Mouse (Mus musculus) hindbrain, embryonic 11.5 days (tissue): Measurements from ENCODE around the gene Atp6v0a1. TPM values are rescaled to one million over a fixed set of nuclear protein-coding genes. Genes with fewer than 3 reads are reported as not detected.

Experiments
- ATAC-seq: fragments of 200-750 bp; cut with Nextera tagmentation; 2 replicates; pipeline ENCODE4 v1.8.0; 2017; ENCODE audit warnings: mild to moderate bottlenecking, moderate TSS enrichment, moderate library complexity; ENCODE audit not compliant: low FRiP score
- DNase-seq: peaks from one replicate; pipeline ENCODE4 v3.0.0-alpha.2; 2015; ENCODE audit warnings: low spot score
- H3K27ac ChIP-seq: fragments of 300-500 bp; sonication (generic); 2 replicates; pipeline ENCODE4 v1.5.1; 2014; ENCODE audit warnings: mild to moderate bottlenecking, low read depth, low read length
- H3K27me3 ChIP-seq: fragments of 300-500 bp; sonication (generic); 2 replicates; pipeline ENCODE4 v1.6.1; 2014; ENCODE audit warnings: mild to moderate bottlenecking, low read length, moderate library complexity, mixed read lengths; ENCODE audit not compliant: control insufficient read depth, insufficient read depth
- H3K36me3 ChIP-seq: fragments of 300-500 bp; sonication (generic); 2 replicates; pipeline ENCODE4 v1.6.1; 2014; ENCODE audit warnings: mild to moderate bottlenecking, low read length, moderate library complexity, mixed read lengths; ENCODE audit not compliant: control insufficient read depth, insufficient read depth
- H3K4me1 ChIP-seq: fragments of 300-500 bp; sonication (generic); replicated peaks from 2 replicates; pipeline ENCODE4 v1.6.1; 2014; ENCODE audit warnings: low read length, mixed read lengths; ENCODE audit not compliant: control insufficient read depth, insufficient read depth
- H3K4me2 ChIP-seq: fragments of 300-500 bp; sonication (generic); replicated peaks from 2 replicates; pipeline ENCODE4 v1.6.1; 2014; ENCODE audit warnings: mild to moderate bottlenecking, low read depth, low read length
- H3K4me3 ChIP-seq: fragments of 300-500 bp; sonication (generic); 2 replicates; pipeline ENCODE4 v1.5.1; 2014; ENCODE audit warnings: low read depth, low read length
- H3K9ac ChIP-seq: fragments of 300-500 bp; sonication (generic); 2 replicates; pipeline ENCODE4 v1.6.1; 2014; ENCODE audit warnings: low read depth, low read length
- H3K9me3 ChIP-seq: fragments of 300-500 bp; sonication (generic); 2 replicates; pipeline ENCODE4 v1.6.1; 2016; ENCODE audit warnings: low read length; ENCODE audit not compliant: control insufficient read depth
- WGBS: fragments of 180-500 bp; shearing (Covaris S2); extraction: QIAGEN DNeasy Blood & Tissue Kit; methylation state at CpG from one replicate; pipeline ENCODE4 v1.1.7; 2014; 5-methylcytosine and 5-hydroxymethylcytosine counted together
- polyA plus RNA-seq: library from polyadenylated mRNA; unstranded; fragments of >200 nt; fragmentation: Nextera tagmentation; extraction: Ambion mirVana; gene quantifications from 2 replicates; pipeline ENCODE4 v1.2.1, GENCODE M21; 2014

Atp6v0a1 gene
- polyA plus RNA-seq, 1 experiment from 2014 or later, result 48.5 TPM

DNA sequence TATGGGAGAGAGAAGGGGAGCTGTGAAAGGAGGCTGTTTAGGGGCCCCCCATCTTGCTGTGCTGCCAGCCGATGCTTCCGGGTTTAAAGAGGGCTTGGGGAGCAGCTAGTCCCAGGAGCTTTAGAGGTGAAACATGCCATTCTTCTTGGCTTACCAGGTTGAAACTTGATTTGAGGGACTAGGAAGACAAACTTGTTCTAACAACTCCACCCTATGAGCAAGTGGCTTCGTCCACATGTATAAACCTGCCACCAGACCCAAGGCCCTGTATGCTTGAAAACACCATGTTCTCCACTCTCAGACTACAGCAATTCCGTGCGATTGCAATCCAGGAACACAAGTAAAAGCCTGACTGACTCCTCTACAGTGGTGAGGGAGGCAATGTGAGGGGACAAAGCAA is 93.8 kb downstream of the Atp6v0a1 start:
- Histone ChIP-seq H3K4me1 (no peaks in the 10 kb centered on the region), H3K9ac (no peak overlapping the region), H3K27ac (no peak overlapping the region), H3K36me3 (no peaks in the 10 kb centered on the region), H3K9me3 (no peaks in the 10 kb centered on the region), H3K4me2 (no peak overlapping the region), H3K27me3 (no peaks in the 10 kb centered on the region), H3K4me3 (no peak overlapping the region)
- no peak for ATAC-seq
- 94% methylated on average over 5 of the region's 5 CpGs for WGBS
- DNase-seq, result no peak

DNA sequence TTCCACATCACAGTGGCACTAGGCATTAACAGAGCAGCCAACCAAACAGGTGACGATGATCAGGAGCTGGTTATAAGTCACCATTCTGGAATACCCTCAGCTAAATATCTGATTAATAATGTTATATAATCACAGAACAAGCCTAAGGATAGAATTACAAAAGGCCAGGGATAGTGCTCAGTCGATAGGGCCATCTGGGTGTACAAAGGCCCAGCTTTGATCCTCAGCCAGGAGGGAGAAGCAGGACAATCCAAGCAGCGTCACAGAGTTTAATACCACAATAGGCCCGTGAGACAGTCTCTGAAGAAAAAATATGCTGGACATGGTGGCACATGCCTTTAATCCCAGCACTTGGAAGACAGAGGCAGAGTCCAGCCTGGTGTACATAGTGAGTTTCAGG is 100.1 kb downstream of the Atp6v0a1 start:
- Histone ChIP-seq H3K4me3 (no peak overlapping the region), H3K27me3 (no peaks in the 10 kb centered on the region), H3K36me3 (no peaks in the 10 kb centered on the region), H3K9me3 (no peaks in the 10 kb centered on the region), H3K4me1 (no peaks in the 10 kb centered on the region), H3K27ac (no peak overlapping the region), H3K4me2 (no peak overlapping the region), H3K9ac (no peak overlapping the region)
- WGBS, result 83% methylated on average over 4 of the region's 4 CpGs
- DNase-seq (no peak), ATAC-seq (no peak)

DNA sequence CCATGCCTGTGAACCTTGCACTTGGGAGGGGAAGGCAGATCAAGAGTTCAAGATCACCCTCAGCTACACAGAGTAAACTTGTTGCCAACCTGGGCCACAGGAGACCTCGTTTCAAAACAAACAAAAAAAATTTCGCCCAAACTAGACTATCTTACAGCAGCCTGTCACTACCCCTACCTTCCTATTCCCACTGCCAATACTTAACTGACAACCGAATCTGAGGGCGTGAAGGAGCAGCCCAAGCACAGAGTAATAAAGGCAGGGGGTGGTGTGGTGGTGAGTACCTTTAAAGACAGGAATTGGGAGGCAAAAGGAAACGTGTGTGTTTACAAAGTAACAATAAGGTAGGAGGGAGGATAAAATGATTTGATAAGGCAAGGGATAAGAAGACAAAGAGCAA is 101.5 kb downstream of the Atp6v0a1 start:
- no peak for ATAC-seq
- Histone ChIP-seq H3K27ac (no peak overlapping the region), H3K27me3 (no peaks in the 10 kb centered on the region), H3K9me3 (no peaks in the 10 kb centered on the region), H3K4me2 (no peak overlapping the region), H3K4me3 (no peak overlapping the region), H3K36me3 (no peaks in the 10 kb centered on the region), H3K9ac (0 out of 2 replicates have a peak overlapping the region, but pooled peaks have one; percentile 15), H3K4me1 (no peaks in the 10 kb centered on the region; the same call in 1 of the 2 replicates)
- DNase-seq, result no peak
- 69% methylated on average over 5 of the region's 5 CpGs for WGBS

DNA sequence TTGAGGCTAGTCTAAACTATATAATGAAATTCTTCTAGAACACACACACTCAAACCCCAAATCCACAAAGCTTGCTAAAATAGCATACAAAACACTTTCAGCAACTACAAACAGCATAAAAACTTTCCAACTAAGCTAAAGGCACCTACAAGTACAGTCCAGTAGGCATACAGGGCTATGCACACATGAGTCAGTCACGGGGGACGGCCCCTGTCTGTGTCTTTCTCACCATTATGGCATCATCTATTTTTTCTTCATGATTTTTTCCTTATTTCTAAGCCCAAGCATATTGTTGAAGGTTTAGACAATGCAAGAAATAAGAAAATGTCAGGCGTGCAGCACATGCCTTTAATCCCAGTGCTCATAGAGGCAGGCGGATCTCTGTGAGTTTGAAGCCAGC is 101.9 kb downstream of the Atp6v0a1 start:
- 92% methylated on average over 4 of the region's 4 CpGs for WGBS
- H3K4me2 ChIP-seq, result no peak overlapping the region
- H3K27me3 ChIP-seq, result no peaks in the 10 kb centered on the region
- no peak overlapping the region for H3K9ac ChIP-seq
- H3K4me1 ChIP-seq, result no peaks in the 10 kb centered on the region; the same call in 1 of the 2 replicates
- ATAC-seq (no peak), DNase-seq (no peak)
- H3K36me3 ChIP-seq, result no peaks in the 10 kb centered on the region
- no peak overlapping the region for H3K4me3 ChIP-seq
- H3K27ac ChIP-seq, result no peak overlapping the region
- H3K9me3 ChIP-seq, result no peaks in the 10 kb centered on the region

DNA sequence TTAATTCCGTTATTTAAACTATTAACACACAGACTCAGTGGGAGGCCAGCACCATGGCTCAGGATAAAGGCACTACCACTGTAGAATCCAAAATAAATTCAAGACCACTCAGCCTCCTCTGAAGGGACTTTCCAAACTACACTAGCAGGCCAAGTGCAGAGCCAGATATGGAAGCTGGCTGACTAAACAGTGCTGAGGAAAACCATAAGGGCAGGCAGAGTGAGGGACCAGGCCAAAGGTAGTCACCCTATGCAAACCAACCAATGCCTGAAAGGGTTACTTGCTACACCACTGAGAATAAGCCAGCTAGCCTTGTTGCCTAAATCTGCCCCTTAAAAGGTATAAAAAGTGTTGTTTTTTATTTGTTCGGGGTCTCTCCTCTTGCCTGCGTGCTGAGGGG is 102.9 kb downstream of the Atp6v0a1 start:
- no peak overlapping the region for H3K9ac ChIP-seq
- H3K4me3 ChIP-seq, result no peak overlapping the region
- no peaks in the 10 kb centered on the region for H3K27me3 ChIP-seq
- 92% methylated on average over 3 of the region's 3 CpGs for WGBS
- no peak overlapping the region for H3K4me2 ChIP-seq
- ATAC-seq (no peak), DNase-seq (no peak)
- H3K27ac ChIP-seq, result no peak overlapping the region
- no peaks in the 10 kb centered on the region; the same call in 1 of the 2 replicates for H3K4me1 ChIP-seq
- H3K9me3 ChIP-seq, result no peaks in the 10 kb centered on the region
- no peaks in the 10 kb centered on the region for H3K36me3 ChIP-seq

Other genes starting within 250 kb of the Atp6v0a1 start
- 3.8 and 5.7 TPM in 2 replicates for gene Kcnh4, start 249.5 kb upstream of the Atp6v0a1 start, polyA plus RNA-seq
- not detected in 2 replicates for gene Hcrt, start 246.5 kb upstream of the Atp6v0a1 start, polyA plus RNA-seq
- 1.1 and 2.1 TPM in 2 replicates for gene Ghdc, start 238.5 kb upstream of the Atp6v0a1 start, polyA plus RNA-seq
- gene Stat5b, start 158.7 kb upstream of the Atp6v0a1 start, polyA plus RNA-seq, result 13.4 and 14.8 TPM in 2 replicates
- 1.4 and 1.8 TPM in 2 replicates for gene Stat5a, start 150.1 kb upstream of the Atp6v0a1 start, polyA plus RNA-seq
- gene Stat3, start 69.9 kb upstream of the Atp6v0a1 start, polyA plus RNA-seq, result 25.6 and 33.3 TPM in 2 replicates
- 11.9 and 13.2 TPM in 2 replicates for gene Cavin1, start 38.6 kb upstream of the Atp6v0a1 start, polyA plus RNA-seq
- 5.8 and 5.9 TPM in 2 replicates for gene Naglu, start 60.6 kb downstream of the Atp6v0a1 start, polyA plus RNA-seq
- gene Hsd17b1, start 69.0 kb downstream of the Atp6v0a1 start, polyA plus RNA-seq, result not detected in 2 replicates
- 50.9 and 51.6 TPM in 2 replicates for gene Coasy, start 73.1 kb downstream of the Atp6v0a1 start, polyA plus RNA-seq
- 57.1 and 57.3 TPM in 2 replicates for gene Mlx, start 77.8 kb downstream of the Atp6v0a1 start, polyA plus RNA-seq
- gene Psmc3ip, start 86.0 kb downstream of the Atp6v0a1 start, polyA plus RNA-seq, result 54.3 and 54.8 TPM in 2 replicates
- 10.7 and 12.0 TPM in 2 replicates for gene Retreg3, start 110.4 kb downstream of the Atp6v0a1 start, polyA plus RNA-seq
- gene Tubg1, start 110.5 kb downstream of the Atp6v0a1 start, polyA plus RNA-seq, result 97.7 and 98.6 TPM in 2 replicates
- 5.5 and 5.7 TPM in 2 replicates for gene Tubg2, start 146.5 kb downstream of the Atp6v0a1 start, polyA plus RNA-seq
- gene Cntnap1, start 161.1 kb downstream of the Atp6v0a1 start, polyA plus RNA-seq, result 0.29 and 0.39 TPM in 2 replicates
- 7.7 and 8.2 TPM in 2 replicates for gene Plekhh3, start 161.9 kb downstream of the Atp6v0a1 start, polyA plus RNA-seq
- 0.19 TPM in 1 of 2 replicates, not detected in the other for gene Ccr10, start 166.0 kb downstream of the Atp6v0a1 start, polyA plus RNA-seq
- gene Ezh1, start 217.0 kb downstream of the Atp6v0a1 start, polyA plus RNA-seq, result 11.1 and 11.5 TPM in 2 replicates
- gene Ramp2, start 236.6 kb downstream of the Atp6v0a1 start, polyA plus RNA-seq, result 63.0 and 71.9 TPM in 2 replicates
- 117 and 119 TPM in 2 replicates for gene Vps25, start 244.3 kb downstream of the Atp6v0a1 start, polyA plus RNA-seq